Mouse (Mus musculus) heart, postnatal 10 days (tissue): ENCODE data around the gene C130079G13Rik. TPM values are rescaled to one million over a fixed set of nuclear protein-coding genes. Genes with fewer than 3 reads are reported as not detected.
"Not testable (repeated sequence)": the region's sequence is repeated elsewhere in the genome, so short reads cannot be mapped to it uniquely, and the experiment has no call there.

ENCODE experiments used
- DNase-seq, 2 experiments: peaks; one replicate each; pipeline ENCODE4 v3.0.0; 2021
- intact Hi-C: fragments of 180-260 bp; cut with DNase I; formaldehyde crosslinking; loops from one replicate; pipeline ENCODE4 v1.15.1; 2025
- total RNA-seq, 2 experiments: library from RNA; stranded (reverse); gene quantifications; 2 replicates each; pipeline ENCODE4 v1.2.3; 2021

The C130079G13Rik gene
- not detected for total RNA-seq

- intact Hi-C loops = no loop called here
- no peak for DNase-seq
Measured at GRCm38 (mm10) chr3:59924914-59925313, at the start of gene C130079G13Rik. Gene C130079G13Rik, plus strand, starts transcription at chr3:59925214.

DNA sequence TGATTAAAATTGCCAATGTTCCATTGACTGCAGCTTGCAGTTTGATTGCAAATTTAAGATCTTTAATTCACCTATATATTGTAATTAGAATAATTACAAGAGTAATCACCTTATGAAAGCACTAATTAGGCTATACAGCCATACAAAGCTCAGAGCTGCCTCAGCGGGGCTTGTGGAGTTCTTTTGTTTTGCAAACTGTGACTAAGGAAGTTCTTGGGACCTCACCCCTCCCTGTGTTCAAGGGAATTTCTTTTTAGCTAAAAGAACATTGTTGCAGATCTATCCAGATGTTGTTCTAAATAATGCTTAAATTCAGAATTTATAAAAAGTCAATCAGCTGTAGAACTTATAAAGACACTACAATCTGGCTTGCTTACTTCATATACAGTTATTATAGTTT, 47.4 kb upstream of the C130079G13Rik start:
- intact Hi-C loops, DNase-seq: not testable (repeated sequence)

GRCm38 (mm10) chr3:59879801-59880554, 45.0 kb upstream of the C130079G13Rik start:
- DNase-seq, intact Hi-C loops: not testable (repeated sequence)

DNA sequence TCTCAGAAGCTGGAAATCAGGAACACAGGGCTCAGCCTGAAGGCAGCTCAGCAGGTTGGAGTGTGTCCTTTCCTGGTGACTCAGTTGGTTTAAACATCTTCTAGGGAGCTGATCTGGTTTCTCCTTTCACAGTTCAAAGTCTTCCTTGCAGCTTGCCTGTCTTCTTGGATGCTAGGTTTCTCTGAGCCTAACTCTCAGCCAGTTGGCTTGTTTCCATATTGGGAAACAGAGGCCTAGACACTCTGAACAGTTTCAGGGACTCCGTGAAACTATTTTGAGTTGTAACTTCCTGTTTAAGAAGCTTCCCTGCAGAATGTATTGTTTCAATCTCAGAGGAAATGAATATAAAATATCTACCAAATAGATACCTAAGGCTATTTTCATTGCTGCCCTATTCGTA, 31.7 kb upstream of the C130079G13Rik start:
- DNase-seq = no peak
- intact Hi-C loops = no loop called here

- intact Hi-C loops = no loop called here
- DNase-seq = no peak
Measured at GRCm38 (mm10) chr3:59934621-59935020, 9.6 kb downstream of the C130079G13Rik start.

DNA sequence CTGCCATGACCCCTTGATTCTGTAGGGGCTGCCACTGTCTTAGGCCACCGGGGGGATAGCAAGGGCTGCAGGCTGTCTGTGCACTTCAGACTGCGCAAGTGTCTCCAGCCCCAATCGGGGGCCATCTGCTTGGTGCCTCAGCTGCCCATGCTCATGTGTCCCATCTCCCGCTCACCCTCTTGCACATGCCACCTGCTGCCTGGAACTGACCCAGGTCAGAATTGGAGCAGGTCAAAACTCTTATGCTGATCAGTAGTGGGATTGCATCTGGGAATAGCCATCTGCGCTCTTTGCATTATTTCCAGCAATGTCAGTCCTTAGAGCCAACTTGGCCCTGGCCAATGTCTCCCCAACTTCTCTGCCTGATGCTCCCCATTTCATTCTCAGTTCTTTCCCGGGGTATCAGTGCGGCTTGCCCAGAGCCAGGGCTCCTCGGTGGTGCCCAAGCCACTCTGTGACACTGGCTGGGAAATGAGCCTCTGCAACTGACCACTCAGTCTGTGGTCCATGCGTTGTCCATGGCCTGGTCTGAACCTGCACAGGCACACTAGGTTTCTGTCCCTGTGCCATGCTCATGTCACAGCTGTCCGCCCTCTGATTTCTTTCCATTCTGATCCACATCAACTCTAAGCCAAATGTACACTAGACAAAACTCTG, 22.4 kb downstream of the C130079G13Rik start:
- intact Hi-C loops = no loop called here
- no peak for DNase-seq

GRCm38 (mm10) chr3:59970891-59971290, 45.9 kb downstream of the C130079G13Rik start:
- no peak for DNase-seq
- intact Hi-C loops = no loop called here

- intact Hi-C loops = no loop called here
- no peak for DNase-seq
Measured at GRCm38 (mm10) chr3:59974591-59974990, 49.6 kb downstream of the C130079G13Rik start.

Other genes starting within 250 kb of the C130079G13Rik start
- not detected for gene Gm5538, start 195.4 kb upstream of the C130079G13Rik start, total RNA-seq
- gene Gm8298, start 64.2 kb upstream of the C130079G13Rik start, total RNA-seq = not detected
- not detected for gene Aadacl2, start 81.5 kb downstream of the C130079G13Rik start, total RNA-seq
- gene Aadac, start 100.5 kb downstream of the C130079G13Rik start, total RNA-seq = not detected
- gene Sucnr1, start 156.7 kb downstream of the C130079G13Rik start, total RNA-seq = under 1 TPM; 0.45 to 0.98 TPM